Mouse (Mus musculus) embryonic facial prominence, embryonic 13.5 days (tissue): Measurements from ENCODE around the gene Fam196a. TPM values are rescaled to one million over a fixed set of nuclear protein-coding genes. Genes with fewer than 3 reads are reported as not detected.

ENCODE experiments used
- ATAC-seq: fragments of 200-750 bp; cut with Nextera tagmentation; 2 replicates; pipeline ENCODE4 v1.8.0; 2017; ENCODE audit warnings: low read depth; ENCODE audit not compliant: insufficient number of reproducible peaks, insufficient read depth, low FRiP score, low TSS enrichment
- H3K27ac ChIP-seq: fragments of 300-500 bp; sonication (generic); 2 replicates; pipeline ENCODE4 v1.5.1; 2015; ENCODE audit warnings: moderate library complexity, mild to moderate bottlenecking, inconsistent platforms
- H3K27me3 ChIP-seq: fragments of 300-500 bp; sonication (generic); 2 replicates; pipeline ENCODE4 v1.6.1; 2015; ENCODE audit warnings: mild to moderate bottlenecking, inconsistent platforms
- H3K36me3 ChIP-seq: fragments of 300-500 bp; sonication (generic); 2 replicates; pipeline ENCODE4 v1.6.1; 2015; ENCODE audit warnings: mild to moderate bottlenecking, inconsistent platforms
- H3K4me1 ChIP-seq: fragments of 300-500 bp; sonication (generic); 2 replicates; pipeline ENCODE4 v1.6.1; 2015; ENCODE audit warnings: inconsistent platforms
- H3K4me2 ChIP-seq: fragments of 300-500 bp; sonication (generic); 2 replicates; pipeline ENCODE4 v1.6.1; 2015; ENCODE audit warnings: moderate library complexity, mild to moderate bottlenecking, inconsistent platforms
- H3K4me3 ChIP-seq: fragments of 300-500 bp; sonication (generic); 2 replicates; pipeline ENCODE4 v1.5.1; 2015; ENCODE audit warnings: mild to moderate bottlenecking, inconsistent platforms
- H3K9ac ChIP-seq: fragments of 300-500 bp; sonication (generic); 2 replicates; pipeline ENCODE4 v1.6.1; 2015; ENCODE audit warnings: mild to moderate bottlenecking, inconsistent platforms
- H3K9me3 ChIP-seq: fragments of 300-500 bp; sonication (generic); 2 replicates; pipeline ENCODE4 v1.6.1; 2016; ENCODE audit warnings: inconsistent platforms
- WGBS: fragments of 180-500 bp; shearing (Covaris S2); methylation state at CpG from one replicate; pipeline ENCODE4 v1.1.7; 2015; ENCODE audit warnings: mixed read lengths; 5-methylcytosine and 5-hydroxymethylcytosine counted together
- polyA plus RNA-seq: library from polyadenylated mRNA; unstranded; fragments of >200 nt; fragmentation: Nextera tagmentation; extraction: Ambion mirVana; gene quantifications from 2 replicates; pipeline ENCODE4 v1.2.1, GENCODE M21; 2015

Gene Fam196a
- 3.5 and 4.4 TPM in 2 replicates for polyA plus RNA-seq

DNA sequence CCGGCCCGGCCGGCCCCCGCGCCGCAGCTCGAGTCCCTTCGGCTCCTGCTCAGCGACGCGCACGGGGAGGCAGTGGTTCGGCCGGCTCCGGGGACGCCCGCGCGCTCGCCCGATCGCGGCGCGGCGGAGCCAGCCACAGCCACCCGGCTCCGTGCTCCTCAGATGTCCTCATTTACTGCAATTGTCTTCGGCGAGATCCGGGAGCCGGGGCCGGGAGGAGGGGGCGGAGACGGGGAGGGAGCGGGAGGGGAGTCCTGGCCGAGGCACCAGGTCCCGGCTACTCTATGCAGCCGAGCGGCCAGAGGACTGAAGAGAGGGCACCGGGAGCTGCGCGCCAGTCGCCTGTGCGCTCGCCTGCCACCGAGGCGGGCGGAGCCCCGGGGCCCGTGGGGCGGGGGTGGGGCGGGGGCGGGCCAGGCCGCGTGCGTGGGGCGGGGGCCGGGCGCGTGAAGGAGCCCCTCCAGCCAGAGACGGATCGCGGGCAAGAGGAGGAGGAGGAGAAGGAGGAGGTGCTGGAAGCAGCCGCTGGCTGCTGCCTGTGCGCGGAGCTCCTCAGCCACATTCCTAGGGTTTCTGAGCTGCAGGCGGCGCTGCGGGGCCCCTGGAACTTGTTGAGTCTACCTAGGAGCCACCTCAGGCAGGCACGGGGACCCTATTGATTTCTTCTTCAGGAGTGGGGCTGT lies at the start of gene Fam196a:
TSS of gene Fam196a (minus strand) at position 504 of the 683 bp plus-strand sequence.
- Histone ChIP-seq H3K27ac (peak within 1 kb of the TSS; percentile 13; the same call in 1 of the 2 replicates), H3K36me3 (no peaks in the 10 kb centered on the region), H3K4me1 (peaks cover 20% of the 10 kb centered on the region), H3K4me3 (peak within 1 kb of the TSS; percentile 59), H3K9me3 (no peaks in the 10 kb centered on the region), H3K27me3 (peaks cover 20% of the 10 kb centered on the region), H3K4me2 (peak within 1 kb of the TSS; percentile 94), H3K9ac (peak within 1 kb of the TSS; percentile 71)
- ATAC-seq = peak; percentile 52; the same call in 1 of the 2 replicates
- under 1% methylated on average over 40 of the region's 71 CpGs for WGBS

DNA sequence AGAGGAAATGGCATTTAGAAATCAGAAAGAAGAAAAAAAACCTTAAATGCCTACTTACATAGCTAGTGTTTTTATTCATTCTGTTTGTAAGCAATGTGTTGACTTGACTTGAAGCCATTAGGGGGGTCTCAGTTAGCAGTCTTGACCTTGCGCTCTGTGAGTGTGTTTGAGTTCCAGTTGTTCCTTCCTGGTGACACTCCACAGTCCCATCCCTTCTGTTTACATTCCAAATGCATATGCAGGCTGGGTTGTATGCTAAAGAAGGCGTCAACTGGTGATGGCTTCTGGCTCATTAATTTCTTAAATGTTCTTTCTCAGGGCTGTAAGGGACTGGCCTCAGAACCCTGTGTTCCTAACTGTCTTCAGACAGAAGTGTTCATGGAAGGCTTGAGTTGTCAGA lies 23.4 kb upstream of the Fam196a start:
- no peak for ATAC-seq
- no peaks in the 10 kb centered on the region for H3K4me1 ChIP-seq
- H3K4me3 ChIP-seq = no peak overlapping the region
- H3K36me3 ChIP-seq = no peaks in the 10 kb centered on the region; the same call in 1 of the 2 replicates
- 88% methylated on average over 2 of the region's 2 CpGs for whole genome bisulfite sequencing
- no peaks in the 10 kb centered on the region for H3K9me3 ChIP-seq
- H3K4me2 ChIP-seq = no peak overlapping the region
- H3K27ac ChIP-seq = no peak overlapping the region
- no peaks in the 10 kb centered on the region for H3K27me3 ChIP-seq
- H3K9ac ChIP-seq = no peak overlapping the region

- H3K9ac ChIP-seq = no peak overlapping the region
- H3K9me3 ChIP-seq = no peaks in the 10 kb centered on the region
- no peaks in the 10 kb centered on the region; the same call in 1 of the 2 replicates for H3K36me3 ChIP-seq
- H3K4me3 ChIP-seq = no peak overlapping the region
- ATAC-seq = no peak
- 57% methylated on average over 4 of the region's 4 CpGs for WGBS
- H3K27ac ChIP-seq = no peak overlapping the region
- no peak overlapping the region for H3K4me2 ChIP-seq
- H3K4me1 ChIP-seq = no peaks in the 10 kb centered on the region
- H3K27me3 ChIP-seq = no peaks in the 10 kb centered on the region
Observed at GRCm38 (mm10) chr7:134960871-134961270, 22.6 kb upstream of the Fam196a start.

DNA sequence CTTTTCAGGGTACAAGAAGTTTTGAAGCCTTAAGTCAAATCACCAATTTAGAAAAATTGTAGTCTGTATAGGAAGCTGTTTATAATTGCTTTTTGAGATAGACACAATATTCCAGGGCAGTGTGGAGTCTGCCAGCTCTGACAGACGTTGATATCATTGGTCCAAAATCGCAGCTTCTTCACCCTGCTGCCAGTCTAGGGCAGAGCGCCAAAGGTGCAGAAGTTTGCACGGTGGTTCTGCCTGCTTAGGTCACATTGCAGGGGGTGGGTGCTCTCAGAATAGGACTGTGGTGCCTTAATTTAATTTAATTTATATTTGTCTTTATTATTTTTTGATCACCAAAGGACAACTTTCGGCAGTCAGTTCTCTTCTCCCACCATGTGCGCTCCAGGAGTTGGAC lies 20.9 kb upstream of the Fam196a start:
- Histone ChIP-seq H3K27ac (no peak overlapping the region), H3K27me3 (no peaks in the 10 kb centered on the region), H3K36me3 (no peaks in the 10 kb centered on the region; the same call in 1 of the 2 replicates), H3K4me1 (no peaks in the 10 kb centered on the region), H3K9ac (no peak overlapping the region), H3K4me2 (no peak overlapping the region), H3K4me3 (no peak overlapping the region), H3K9me3 (no peaks in the 10 kb centered on the region)
- 88% methylated on average over 6 of the region's 6 CpGs for WGBS
- ATAC-seq = no peak

DNA sequence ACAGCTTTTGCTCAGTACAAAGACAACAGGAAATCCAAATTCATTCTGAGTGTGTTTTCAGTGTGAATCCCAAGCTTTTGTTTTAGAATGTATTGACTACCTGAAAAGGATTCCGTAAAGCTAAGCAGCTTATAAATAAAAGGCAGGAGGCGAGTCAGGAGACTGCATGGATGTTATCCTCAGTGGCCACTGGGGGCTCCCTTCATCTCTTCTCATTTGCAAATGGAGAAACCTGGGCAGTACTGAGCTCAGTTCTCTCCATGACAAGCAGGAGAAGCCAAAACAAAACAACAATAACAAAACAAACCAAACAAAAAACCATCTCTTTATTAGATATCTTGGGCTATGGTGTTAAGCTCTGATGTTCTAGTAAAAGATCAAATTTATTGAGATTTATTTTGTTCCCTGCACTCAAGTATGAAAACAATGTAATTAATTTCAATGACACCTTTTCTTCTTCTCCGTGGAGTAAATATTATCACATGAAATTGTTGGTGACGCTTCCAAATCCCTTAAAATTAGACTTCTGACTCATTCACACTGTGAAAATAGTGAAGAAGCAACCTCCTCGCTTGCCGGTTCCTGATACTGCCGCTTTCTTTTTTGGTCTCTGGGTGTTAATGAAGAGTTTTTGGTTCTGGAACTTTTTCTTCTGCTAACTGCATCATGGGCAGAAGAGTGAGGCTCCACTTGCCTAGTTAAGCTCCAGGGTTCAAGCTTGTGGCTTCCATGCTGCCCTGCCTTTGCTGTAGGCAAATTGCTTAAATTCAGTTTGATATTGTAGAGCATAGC lies 7.9 kb upstream of the Fam196a start:
- H3K4me3 ChIP-seq = no peak overlapping the region
- ATAC-seq = no peak
- H3K9me3 ChIP-seq = no peaks in the 10 kb centered on the region
- no peak overlapping the region for H3K4me2 ChIP-seq
- no peak overlapping the region for H3K27ac ChIP-seq
- no peaks in the 10 kb centered on the region for H3K36me3 ChIP-seq
- no peaks in the 10 kb centered on the region for H3K27me3 ChIP-seq
- H3K4me1 ChIP-seq = peaks cover 7% of the 10 kb centered on the region
- H3K9ac ChIP-seq = no peak overlapping the region
- WGBS = 89% methylated on average over 7 of the region's 7 CpGs

GRCm38 (mm10) chr7:134943701-134944100 lies 5.5 kb upstream of the Fam196a start:
- H3K27ac ChIP-seq = no peak overlapping the region
- WGBS = 83% methylated on average over 7 of the region's 7 CpGs
- H3K4me3 ChIP-seq = no peak overlapping the region
- H3K9me3 ChIP-seq = no peaks in the 10 kb centered on the region
- H3K4me1 ChIP-seq = peaks cover 10% of the 10 kb centered on the region
- H3K27me3 ChIP-seq = no peaks in the 10 kb centered on the region
- H3K9ac ChIP-seq = no peak overlapping the region
- no peak overlapping the region for H3K4me2 ChIP-seq
- H3K36me3 ChIP-seq = no peaks in the 10 kb centered on the region
- ATAC-seq = no peak

- Histone ChIP-seq H3K4me3 (no peak overlapping the region), H3K27ac (no peak overlapping the region), H3K36me3 (no peaks in the 10 kb centered on the region), H3K4me2 (no peak overlapping the region), H3K4me1 (peaks cover 14% of the 10 kb centered on the region), H3K9ac (no peak overlapping the region), H3K27me3 (peaks cover 3% of the 10 kb centered on the region; the same call in 1 of the 2 replicates), H3K9me3 (no peaks in the 10 kb centered on the region)
- WGBS = 66% methylated on average over 6 of the region's 6 CpGs
- ATAC-seq = no peak
Observed at GRCm38 (mm10) chr7:134943063-134943462, 4.8 kb upstream of the Fam196a start.

- Histone ChIP-seq H3K4me2 (no peak overlapping the region), H3K4me1 (peaks cover 22% of the 10 kb centered on the region)
- 95% methylated on average over 6 of the region's 6 CpGs for WGBS
Observed at GRCm38 (mm10) chr7:134941891-134942290, 3.7 kb upstream of the Fam196a start.

GRCm38 (mm10) chr7:134937471-134937926 lies 731 bp downstream of the Fam196a start:
- peak overlapping the region; percentile 71 for H3K9ac ChIP-seq
- peak overlapping the region; percentile 59 for H3K4me3 ChIP-seq
- no peaks in the 10 kb centered on the region for H3K9me3 ChIP-seq
- under 1% methylated on average over 30 of the region's 37 CpGs for WGBS
- peaks cover 20% of the 10 kb centered on the region for H3K27me3 ChIP-seq
- H3K27ac ChIP-seq = peak overlapping the region; percentile 13; the same call in 1 of the 2 replicates
- H3K4me2 ChIP-seq = peak overlapping the region; percentile 94
- no peaks in the 10 kb centered on the region for H3K36me3 ChIP-seq
- H3K4me1 ChIP-seq = peaks cover 20% of the 10 kb centered on the region
- ATAC-seq = peak; percentile 33; the same call in 1 of the 2 replicates

More at GRCm38 (mm10) chr7:134941891-134942290, 3.7 kb upstream of the Fam196a start:
- no peak for ATAC-seq
- no peak overlapping the region for H3K27ac ChIP-seq
- peaks cover 11% of the 10 kb centered on the region for H3K27me3 ChIP-seq
- no peak overlapping the region for H3K4me3 ChIP-seq
- no peak overlapping the region for H3K9ac ChIP-seq
- H3K36me3 ChIP-seq = no peaks in the 10 kb centered on the region
- no peaks in the 10 kb centered on the region for H3K9me3 ChIP-seq

DNA sequence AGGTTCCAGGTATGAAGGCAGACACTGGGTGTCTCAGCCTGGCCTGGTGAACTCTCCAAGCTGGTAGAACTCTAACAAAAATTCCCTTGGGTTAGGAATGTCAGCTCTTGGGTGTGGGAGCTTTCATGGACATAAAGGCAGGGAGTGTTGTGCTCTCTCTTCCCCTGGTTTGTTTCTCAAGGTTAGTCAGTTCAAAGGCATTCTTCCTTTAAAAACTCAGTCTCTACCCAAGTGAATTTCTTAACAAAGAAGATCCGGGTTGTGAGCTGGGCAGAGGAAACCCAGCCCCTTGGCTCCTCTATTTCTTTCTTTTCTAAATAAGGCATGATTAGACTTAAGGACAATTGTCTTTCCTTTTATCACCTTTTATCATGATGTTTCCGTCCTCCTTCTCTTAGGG lies 6.3 kb downstream of the Fam196a start:
- Histone ChIP-seq H3K27ac (no peak overlapping the region), H3K9ac (no peak overlapping the region), H3K4me1 (peaks cover 5% of the 10 kb centered on the region), H3K4me2 (no peak overlapping the region), H3K9me3 (no peaks in the 10 kb centered on the region), H3K27me3 (peaks cover 8% of the 10 kb centered on the region), H3K36me3 (no peaks in the 10 kb centered on the region), H3K4me3 (no peak overlapping the region)
- no peak for ATAC-seq
- WGBS = 83% methylated on average over 2 of the region's 2 CpGs

GRCm38 (mm10) chr7:134901992-134902391 lies 36.2 kb downstream of the Fam196a start:
- H3K9ac ChIP-seq = no peak overlapping the region
- H3K36me3 ChIP-seq = peaks cover 5% of the 10 kb centered on the region
- H3K9me3 ChIP-seq = no peaks in the 10 kb centered on the region
- WGBS = 68% methylated on average over 2 of the region's 2 CpGs
- H3K4me1 ChIP-seq = no peaks in the 10 kb centered on the region
- H3K4me2 ChIP-seq = no peak overlapping the region
- no peak overlapping the region for H3K4me3 ChIP-seq
- ATAC-seq = no peak
- H3K27ac ChIP-seq = no peak overlapping the region
- no peaks in the 10 kb centered on the region for H3K27me3 ChIP-seq
